25 mouse cellular contexts compared by ENCODE assay signal in the genomic region with DNA sequence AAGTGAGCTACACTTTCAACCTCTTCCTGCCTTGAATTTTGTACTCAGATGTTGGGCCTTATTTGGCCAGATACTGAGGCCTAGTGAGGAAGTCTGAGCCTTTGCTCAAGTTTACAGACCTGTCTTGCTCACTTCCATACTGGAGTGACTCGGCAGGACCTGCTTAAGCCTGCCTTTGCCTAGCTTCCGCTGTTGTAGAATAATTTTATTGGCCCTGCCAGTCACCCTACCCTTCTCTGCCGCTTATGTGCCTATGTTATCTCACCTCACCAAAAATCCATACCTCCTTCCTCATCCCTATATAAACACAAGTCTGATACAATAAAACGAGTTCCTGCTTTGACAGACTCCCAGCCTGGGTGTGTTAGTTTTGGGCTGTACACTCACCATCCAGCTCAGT.
"Had no signal": no experiment of that assay in that cellular context is flagged by ENCODE, and none has a peak within 500 bp of the region (broad histone marks: within the 10 kb centered on the region; RNA-seq: fewer than 3 reads in every experiment).

No protein-coding gene starts in this region.

- H3K4me1 ChIP-seq: heart, embryonic 10.5 days; heart, embryonic 12.5 days; hindbrain, embryonic 10.5 days; hindbrain, embryonic 12.5 days; kidney, embryonic 15.5 days; limb, embryonic 13.5 days; limb, embryonic 15.5 days; liver, embryonic 12.5 days had no signal

- H3K27me3 ChIP-seq: heart, embryonic 12.5 days; hindbrain, embryonic 12.5 days; kidney, embryonic 15.5 days; limb, embryonic 13.5 days; limb, embryonic 15.5 days; liver, embryonic 12.5 days had no signal

- DNase-seq: gastrocnemius, adult 2 months; gastrocnemius, postnatal 10 days; gastrocnemius, postnatal 25 days; heart, adult 18-20 months; heart, postnatal 10 days; heart, postnatal 4 days; kidney, adult 11 months; kidney, adult 2 months; kidney, adult 9 months; kidney, postnatal 14 days; kidney, postnatal 4 days; layer of hippocampus, adult 9-11 months; layer of hippocampus, postnatal 36 days; left cerebral cortex, postnatal 4 days had no signal

- ATAC-seq: hindbrain, embryonic 16.5 days; liver, embryonic 12.5 days had no signal

- H3K27ac ChIP-seq: gastrocnemius, adult 2 months; heart, embryonic 10.5 days; hindbrain, embryonic 10.5 days; hindbrain, embryonic 12.5 days; hindbrain, embryonic 14.5 days; kidney, embryonic 15.5 days; kidney, postnatal 0 days; limb, embryonic 13.5 days; limb, embryonic 15.5 days; liver, embryonic 12.5 days had no signal

- H3K36me3 ChIP-seq: heart, embryonic 10.5 days; heart, embryonic 12.5 days; hindbrain, embryonic 10.5 days; hindbrain, embryonic 12.5 days; kidney, embryonic 15.5 days; limb, embryonic 13.5 days; limb, embryonic 15.5 days; liver, embryonic 12.5 days had no signal

- H3K4me3 ChIP-seq: gastrocnemius, adult 2 months; heart, embryonic 10.5 days; heart, embryonic 12.5 days; hindbrain, embryonic 10.5 days; hindbrain, embryonic 12.5 days; kidney, embryonic 15.5 days; limb, embryonic 13.5 days; limb, embryonic 15.5 days; liver, embryonic 12.5 days had no signal

- H3K9me3 ChIP-seq: limb, embryonic 15.5 days had no signal

- H3K9ac ChIP-seq: heart, embryonic 12.5 days; hindbrain, embryonic 12.5 days; hindbrain, embryonic 14.5 days; kidney, embryonic 15.5 days; limb, embryonic 13.5 days; limb, embryonic 15.5 days; liver, embryonic 12.5 days had no signal

- H3K4me2 ChIP-seq: heart, embryonic 12.5 days; hindbrain, embryonic 12.5 days; hindbrain, embryonic 14.5 days; kidney, embryonic 15.5 days; limb, embryonic 13.5 days; limb, embryonic 15.5 days; liver, embryonic 12.5 days had no signal
